Mouse (Mus musculus) liver, embryonic 16.5 days (tissue): ENCODE measurements at regions not wholly inside any gene's neighbourhood (a gene's known extent, or its start where the extent isn't known, plus 50 kb on each side); places are given as distances from the start of the nearest gene placed in this dataset.

Source experiments
- ATAC-seq: fragments of 200-750 bp; cut with Nextera tagmentation; 2 replicates; pipeline ENCODE4 v1.8.0; 2017; ENCODE audit warnings: low read depth, mild to moderate bottlenecking, moderate number of reproducible peaks, moderate library complexity
- H3K27ac ChIP-seq: fragments of 300-500 bp; sonication (generic); 2 replicates; pipeline ENCODE4 v1.5.1; 2014; ENCODE audit warnings: mild to moderate bottlenecking, low read length
- H3K27me3 ChIP-seq: fragments of 300-500 bp; sonication (generic); 2 replicates; pipeline ENCODE4 v1.6.1; 2014; ENCODE audit warnings: low read depth, low read length, mixed read lengths; ENCODE audit not compliant: control insufficient read depth, insufficient read depth
- H3K36me3 ChIP-seq: fragments of 300-500 bp; sonication (generic); 2 replicates; pipeline ENCODE4 v1.6.1; 2014; ENCODE audit warnings: mild to moderate bottlenecking; ENCODE audit not compliant: control insufficient read depth, insufficient read depth
- H3K4me1 ChIP-seq: fragments of 300-500 bp; sonication (generic); 2 replicates; pipeline ENCODE4 v1.6.1; 2014; ENCODE audit warnings: low read depth, low read length, mixed read lengths; ENCODE audit not compliant: control insufficient read depth
- H3K4me2 ChIP-seq: fragments of 300-500 bp; sonication (generic); 2 replicates; pipeline ENCODE4 v1.6.1; 2014; ENCODE audit warnings: low read depth, low read length, mixed read lengths
- H3K4me3 ChIP-seq: fragments of 300-500 bp; sonication (generic); 2 replicates; pipeline ENCODE4 v1.5.1; 2014; ENCODE audit warnings: low read depth, mild to moderate bottlenecking, low read length
- H3K9ac ChIP-seq: fragments of 300-500 bp; sonication (generic); 2 replicates; pipeline ENCODE4 v1.6.1; 2014; ENCODE audit warnings: low read depth, low read length
- H3K9me3 ChIP-seq: fragments of 300-500 bp; sonication (generic); replicated peaks from 2 replicates; pipeline ENCODE4 v1.6.1; 2016; ENCODE audit warnings: low read length; ENCODE audit not compliant: control insufficient read depth
- WGBS: fragments of 180-500 bp; shearing (Covaris S2); extraction: QIAGEN DNeasy Blood & Tissue Kit; methylation state at CpG from one replicate; pipeline ENCODE4 v1.1.7; 2014; ENCODE audit not compliant: insufficient replicate concordance; 5-methylcytosine and 5-hydroxymethylcytosine counted together

DNA sequence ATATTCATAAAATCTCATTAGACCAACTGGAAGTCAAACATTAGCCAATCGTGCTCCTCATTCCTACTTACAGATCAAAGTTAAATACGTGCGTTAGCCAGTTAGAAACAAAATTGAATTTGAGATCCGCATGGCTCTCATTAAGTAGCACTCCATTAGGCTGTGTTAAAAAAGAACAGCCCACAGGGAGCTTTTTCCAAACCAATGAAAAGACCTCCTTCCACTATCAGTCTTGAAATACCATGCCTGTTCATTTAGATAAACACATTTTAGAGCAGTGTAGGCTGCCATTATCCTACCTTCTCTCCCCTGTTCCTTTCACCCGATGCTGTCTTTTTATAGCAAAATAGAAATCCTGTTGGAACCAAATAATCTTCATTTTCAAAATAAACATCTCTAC, 261.5 kb upstream of the Ppargc1a start:
- Histone ChIP-seq H3K4me2 (peak overlapping the region; percentile 27; the same call in 1 of the 2 replicates), H3K27ac (peak overlapping the region; percentile 64), H3K27me3 (no peaks in the 10 kb centered on the region), H3K4me3 (no peak overlapping the region), H3K9ac (no peak overlapping the region), H3K4me1 (peaks cover 31% of the 10 kb centered on the region), H3K36me3 (no peaks in the 10 kb centered on the region), H3K9me3 (no peaks in the 10 kb centered on the region)
- 50% methylated on average over 5 of the region's 5 CpGs for WGBS
- peak; percentile 79 for ATAC-seq

- H3K36me3 ChIP-seq: no peaks in the 10 kb centered on the region
- no peaks in the 10 kb centered on the region for H3K9me3 ChIP-seq
- H3K27ac ChIP-seq: no peak overlapping the region
- no peak overlapping the region for H3K4me2 ChIP-seq
- WGBS: 53% methylated on average over 1 of the region's 1 CpGs
- H3K4me3 ChIP-seq: no peak overlapping the region
- H3K9ac ChIP-seq: no peak overlapping the region
- H3K4me1 ChIP-seq: peaks cover 31% of the 10 kb centered on the region
- H3K27me3 ChIP-seq: no peaks in the 10 kb centered on the region
- ATAC-seq: no peak
Measured at GRCm38 (mm10) chr5:51826269-51826668, 258.7 kb upstream of the Ppargc1a start.

DNA sequence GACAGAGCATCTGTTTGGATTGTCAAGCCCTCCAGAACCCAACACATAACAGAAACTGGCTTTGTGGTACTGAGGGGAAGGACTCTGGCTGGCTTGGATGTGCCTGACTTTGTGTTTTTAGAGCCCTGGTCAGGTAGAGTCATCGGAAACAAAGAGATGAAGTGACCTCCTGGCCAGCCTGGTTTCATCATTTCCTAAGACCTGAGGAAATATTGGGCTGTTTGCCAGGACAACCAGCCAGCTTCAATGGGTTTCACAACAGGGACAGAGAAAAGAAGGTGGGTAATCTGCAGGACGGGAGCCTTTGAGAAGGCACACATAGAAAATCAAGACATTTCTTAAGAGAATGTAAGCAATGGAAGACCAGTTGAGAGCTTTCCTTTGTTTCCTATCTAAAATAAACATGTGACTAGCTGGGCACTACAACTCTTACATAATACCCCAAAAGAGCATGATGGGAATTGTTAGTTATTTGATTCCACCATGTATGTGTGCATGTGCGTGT, 258.1 kb upstream of the Ppargc1a start:
- H3K27ac ChIP-seq: peak overlapping the region; percentile 15; the same call in 1 of the 2 replicates
- H3K4me3 ChIP-seq: no peak overlapping the region
- WGBS: 74% methylated on average over 3 of the region's 3 CpGs
- H3K4me1 ChIP-seq: peaks cover 31% of the 10 kb centered on the region
- no peak overlapping the region for H3K4me2 ChIP-seq
- no peak overlapping the region for H3K9ac ChIP-seq
- H3K27me3 ChIP-seq: no peaks in the 10 kb centered on the region
- ATAC-seq: peak; percentile 49
- no peaks in the 10 kb centered on the region for H3K9me3 ChIP-seq
- no peaks in the 10 kb centered on the region for H3K36me3 ChIP-seq

DNA sequence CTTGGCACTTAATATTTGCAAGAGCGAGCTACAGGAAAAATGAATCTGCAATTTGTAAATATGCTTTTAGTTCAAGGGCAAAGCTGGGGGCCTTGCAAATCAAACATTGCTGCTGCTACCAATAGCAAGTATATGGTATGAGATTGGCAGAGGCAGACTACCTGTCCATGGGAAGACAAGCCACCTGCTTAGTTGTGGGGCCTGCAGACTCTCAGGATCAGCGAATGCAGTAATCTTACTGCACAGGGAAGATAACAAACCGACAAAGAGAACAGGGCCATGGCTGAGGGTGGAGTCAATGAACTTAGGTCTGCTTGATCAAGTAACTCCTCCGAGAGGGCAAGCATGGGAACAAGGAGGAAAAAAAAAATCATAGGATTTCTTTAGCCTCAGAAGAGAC, 257.2 kb upstream of the Ppargc1a start:
- Histone ChIP-seq H3K27ac (no peak overlapping the region), H3K4me2 (peak overlapping the region; percentile 13; the same call in 1 of the 2 replicates), H3K36me3 (no peaks in the 10 kb centered on the region), H3K9me3 (no peaks in the 10 kb centered on the region), H3K9ac (no peak overlapping the region), H3K4me1 (peaks cover 23% of the 10 kb centered on the region), H3K4me3 (no peak overlapping the region), H3K27me3 (no peaks in the 10 kb centered on the region)
- ATAC-seq: peak; percentile 81
- 37% methylated on average over 4 of the region's 4 CpGs for WGBS

GRCm38 (mm10) chr5:51823657-51824056, 256.1 kb upstream of the Ppargc1a start:
- no peak for ATAC-seq
- Histone ChIP-seq H3K4me2 (no peak overlapping the region), H3K27me3 (no peaks in the 10 kb centered on the region), H3K36me3 (no peaks in the 10 kb centered on the region), H3K27ac (no peak overlapping the region), H3K4me3 (no peak overlapping the region), H3K9ac (no peak overlapping the region), H3K4me1 (peaks cover 18% of the 10 kb centered on the region), H3K9me3 (no peaks in the 10 kb centered on the region)
- WGBS: 65% methylated on average over 2 of the region's 2 CpGs

GRCm38 (mm10) chr5:51816258-51816657, 248.7 kb upstream of the Ppargc1a start:
- WGBS: 56% methylated on average over 2 of the region's 2 CpGs
- no peak for ATAC-seq
- H3K9me3 ChIP-seq: no peaks in the 10 kb centered on the region

DNA sequence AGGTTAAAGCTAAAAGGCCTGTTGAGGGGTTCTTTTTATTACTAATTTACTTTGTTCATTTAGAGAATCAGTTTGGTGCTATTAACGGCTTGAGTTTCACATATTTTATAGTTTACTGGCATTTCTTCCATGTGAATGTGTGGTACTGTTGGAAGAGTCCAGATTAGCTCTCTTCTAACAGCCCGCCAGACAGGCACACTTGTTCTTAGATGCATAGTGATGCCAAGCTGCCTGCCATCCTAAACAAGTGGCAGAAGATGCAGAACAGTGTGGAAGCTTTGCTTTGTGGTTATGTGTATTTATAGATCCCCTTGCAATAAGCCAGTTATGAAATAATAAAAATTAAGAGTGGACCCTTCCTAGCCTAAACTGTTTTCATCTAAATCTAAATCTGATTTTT, 244.2 kb upstream of the Ppargc1a start:
- no peak for ATAC-seq

More at GRCm38 (mm10) chr5:51816258-51816657, 248.7 kb upstream of the Ppargc1a start:
- H3K27me3 ChIP-seq: no peaks in the 10 kb centered on the region
- no peak overlapping the region for H3K27ac ChIP-seq
- H3K4me3 ChIP-seq: no peak overlapping the region
- H3K4me1 ChIP-seq: no peaks in the 10 kb centered on the region
- H3K36me3 ChIP-seq: no peaks in the 10 kb centered on the region
- H3K4me2 ChIP-seq: no peak overlapping the region
- H3K9ac ChIP-seq: no peak overlapping the region

GRCm38 (mm10) chr5:51801486-51801885, 234.0 kb upstream of the Ppargc1a start:
- H3K9ac ChIP-seq: no peak overlapping the region
- H3K4me1 ChIP-seq: peaks cover 2% of the 10 kb centered on the region; the same call in 1 of the 2 replicates
- no peak for ATAC-seq
- H3K4me2 ChIP-seq: no peak overlapping the region
- no peak overlapping the region for H3K27ac ChIP-seq
- no peaks in the 10 kb centered on the region for H3K27me3 ChIP-seq
- H3K36me3 ChIP-seq: no peaks in the 10 kb centered on the region
- no peak overlapping the region for H3K4me3 ChIP-seq
- WGBS: 54% methylated on average over 8 of the region's 8 CpGs
- H3K9me3 ChIP-seq: no peaks in the 10 kb centered on the region

More for the DNA sequence above, 244.2 kb upstream of the Ppargc1a start:
- Histone ChIP-seq H3K9ac (no peak overlapping the region), H3K9me3 (no peaks in the 10 kb centered on the region), H3K27ac (no peak overlapping the region), H3K4me1 (no peaks in the 10 kb centered on the region), H3K4me3 (no peak overlapping the region), H3K4me2 (no peak overlapping the region), H3K36me3 (no peaks in the 10 kb centered on the region), H3K27me3 (no peaks in the 10 kb centered on the region)
- WGBS: 64% methylated on average over 2 of the region's 2 CpGs

DNA sequence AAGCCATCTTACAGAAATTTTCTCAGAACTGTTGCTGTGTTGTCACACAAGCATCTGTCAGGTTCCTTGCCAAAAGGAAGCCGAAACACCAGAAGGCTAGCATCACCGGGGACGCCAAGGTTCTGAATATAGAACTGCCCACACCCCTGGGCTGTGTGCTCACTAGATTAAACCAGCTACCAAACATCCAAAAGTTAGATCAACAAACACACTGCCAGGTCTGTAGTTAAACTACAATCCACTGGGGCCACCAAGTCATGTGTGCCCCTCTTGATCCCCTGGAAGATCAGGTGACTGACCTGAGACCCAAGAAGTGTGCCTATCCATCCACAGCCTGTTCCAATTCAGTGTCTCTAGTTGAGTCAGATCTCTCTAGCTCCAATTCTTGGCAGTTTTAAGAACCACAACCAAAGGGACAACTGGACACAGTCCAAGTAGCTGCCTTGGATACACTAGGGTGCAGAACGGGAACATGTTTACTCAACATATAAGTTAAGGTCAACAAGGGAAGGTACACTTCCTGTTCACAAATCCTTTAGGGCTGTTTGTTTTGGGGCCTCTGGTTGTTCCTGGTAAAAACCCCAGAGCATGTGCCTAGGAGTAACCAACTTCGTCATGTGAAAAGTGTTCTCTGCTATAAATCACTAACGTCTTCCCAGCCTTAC, 232.0 kb upstream of the Ppargc1a start:
- ATAC-seq: peak; percentile 77
- Histone ChIP-seq H3K4me3 (no peak overlapping the region), H3K27ac (no peak overlapping the region), H3K4me1 (peaks cover 2% of the 10 kb centered on the region; the same call in 1 of the 2 replicates), H3K27me3 (no peaks in the 10 kb centered on the region), H3K9me3 (no peaks in the 10 kb centered on the region), H3K9ac (no peak overlapping the region), H3K36me3 (no peaks in the 10 kb centered on the region), H3K4me2 (0 out of 2 replicates have a peak overlapping the region, but pooled peaks have one; percentile 8)
- 52% methylated on average over 6 of the region's 6 CpGs for WGBS
